Mouse (Mus musculus): ENCODE results near the gene Prm2.

Prm2 gene

GRCm38 (mm10) chr16:10796034-10796433, at the start of gene Prm2:
Gene Prm2 (minus strand): TSS chr16:10796134.
- no peak for DNase-seq (ENCODE audit: low read depth)

GRCm38 (mm10) chr16:10844319-10844670, 48.4 kb upstream of the Prm2 start:
- DNase-seq (ENCODE audit: low read depth), result no peak

DNA sequence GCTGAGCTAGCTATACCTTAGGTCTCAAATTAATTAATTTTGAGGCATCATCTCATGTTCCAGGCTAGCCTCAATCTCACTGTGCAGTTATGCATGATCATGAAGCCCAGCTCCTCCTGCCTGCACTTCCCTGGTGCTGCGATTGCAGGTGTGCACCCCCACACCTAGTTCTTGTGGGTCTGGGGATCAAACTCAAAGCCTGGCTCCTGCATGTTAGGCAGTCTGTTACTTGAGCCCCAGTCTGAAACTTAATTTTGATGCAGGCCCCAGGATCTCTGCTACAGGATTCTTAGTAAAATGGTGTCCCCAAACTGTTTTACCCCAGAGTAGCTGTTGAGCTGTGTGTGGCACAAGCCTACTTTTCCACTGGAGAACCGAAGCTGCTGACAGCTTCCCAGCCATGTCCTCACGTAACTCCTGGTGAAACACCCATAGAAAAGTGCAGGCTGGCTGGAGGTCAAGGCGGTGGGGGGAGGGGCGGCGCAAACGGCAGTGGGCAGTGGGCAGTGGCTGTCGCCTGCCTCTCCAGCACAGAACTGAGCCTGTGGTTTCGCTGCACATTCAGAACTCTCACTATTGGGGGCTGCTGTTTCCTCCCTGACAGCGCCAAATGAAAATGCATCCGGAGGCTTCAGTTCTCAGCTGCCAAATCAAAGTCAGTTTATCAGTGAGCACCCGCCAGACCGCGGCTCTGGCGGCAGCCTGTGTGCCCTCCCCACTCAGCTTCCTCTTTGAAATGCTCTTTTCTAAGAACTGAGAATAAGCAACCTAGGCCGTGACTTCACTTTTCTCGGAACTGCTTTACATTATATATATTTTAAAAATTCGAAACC, 47.8 kb upstream of the Prm2 start:
- DNase-seq (ENCODE audit: low read depth), result peak; percentile 88

DNA sequence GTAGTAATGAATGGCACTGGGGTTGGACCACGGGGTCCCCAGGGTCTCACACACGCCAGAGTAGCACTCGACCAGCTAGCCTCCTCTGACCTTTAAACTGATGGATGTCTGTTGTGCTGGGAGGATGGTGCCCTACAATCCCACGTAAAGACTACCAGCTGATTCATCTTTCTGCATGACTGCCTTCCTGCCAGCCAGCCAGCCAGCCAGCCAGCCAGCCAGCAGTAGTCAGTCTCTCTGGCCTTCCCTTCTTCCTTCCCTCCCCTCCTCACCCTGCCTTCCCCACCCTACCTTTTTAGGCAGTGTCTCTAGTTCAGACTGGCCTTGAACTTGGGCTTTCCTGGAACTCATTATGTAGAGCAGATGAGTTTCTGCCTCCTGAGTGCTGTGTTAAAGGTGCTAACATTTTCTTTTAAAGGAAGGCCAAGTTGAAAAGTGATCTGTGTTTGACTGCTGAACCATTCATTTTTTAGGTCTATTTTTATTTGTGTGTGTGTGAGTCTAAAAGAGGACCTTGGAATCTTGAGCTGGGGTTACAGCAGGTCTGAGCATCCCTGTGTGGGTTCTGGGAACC, 46.4 kb upstream of the Prm2 start:
- DNase-seq (ENCODE audit: low read depth), result peak; percentile 47

GRCm38 (mm10) chr16:10840018-10840417, 44.1 kb upstream of the Prm2 start:
- peak; percentile 32 for DNase-seq (ENCODE audit: low read depth)

DNA sequence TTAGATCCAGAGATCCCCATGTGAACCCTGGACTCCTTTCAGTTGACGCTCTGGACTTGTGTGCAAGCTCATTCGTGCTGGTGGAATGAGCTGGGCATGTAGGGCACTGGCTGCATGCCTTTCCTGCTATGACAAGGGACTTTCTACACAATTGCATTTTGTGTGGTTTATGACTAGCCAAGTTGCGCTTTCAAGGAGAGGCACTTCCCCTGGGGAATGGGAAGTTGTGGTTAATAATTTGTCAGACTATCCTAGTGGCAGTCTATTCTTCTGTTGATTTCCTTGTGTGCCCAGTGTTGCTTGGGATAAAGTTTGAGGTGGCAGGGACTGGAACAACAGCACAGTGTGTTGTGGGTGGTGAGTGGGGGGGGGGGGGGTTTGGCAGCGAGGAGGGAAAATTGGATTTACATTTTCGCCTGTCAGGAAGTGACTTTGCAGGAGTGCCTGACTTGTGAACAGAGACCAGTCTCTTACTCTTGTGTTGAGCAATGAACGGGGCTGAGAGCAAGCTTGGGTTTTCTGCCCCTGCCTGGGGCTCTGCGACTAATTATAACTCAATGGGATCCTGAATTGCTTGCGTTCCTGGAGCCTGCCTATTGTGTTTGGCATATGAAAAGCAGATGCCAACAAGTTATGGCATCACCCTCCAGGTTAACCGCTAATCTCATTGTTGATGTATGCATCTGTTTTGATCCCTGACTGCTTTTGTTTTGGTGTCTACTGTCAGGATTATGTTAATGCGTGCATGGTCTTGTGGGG, 42.7 kb upstream of the Prm2 start:
- no peak for DNase-seq (ENCODE audit: low read depth)

DNA sequence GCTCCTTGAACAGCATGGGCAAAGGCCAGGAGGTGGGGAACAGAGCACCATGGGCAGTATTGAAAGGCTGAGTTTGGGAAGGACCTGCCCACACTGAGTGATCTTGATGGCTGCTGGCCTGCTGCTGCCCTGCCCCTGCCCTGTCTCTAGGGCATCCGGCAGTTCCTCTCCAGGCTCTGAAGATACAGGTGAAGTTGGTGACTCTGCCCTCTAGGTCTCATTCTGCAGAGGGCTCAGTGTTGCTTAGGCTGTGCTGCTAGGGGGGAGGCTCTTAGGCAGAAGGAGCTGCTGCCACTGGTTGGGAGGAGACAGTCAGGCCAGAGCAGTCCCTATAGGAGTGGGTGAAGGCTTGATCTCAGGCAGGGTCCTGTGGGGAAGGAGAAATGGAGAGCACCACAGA, 42.0 kb upstream of the Prm2 start:
- DNase-seq (ENCODE audit: low read depth), result no peak

- no peak for DNase-seq (ENCODE audit: low read depth)
Measured at GRCm38 (mm10) chr16:10837250-10837649, 41.3 kb upstream of the Prm2 start.

DNA sequence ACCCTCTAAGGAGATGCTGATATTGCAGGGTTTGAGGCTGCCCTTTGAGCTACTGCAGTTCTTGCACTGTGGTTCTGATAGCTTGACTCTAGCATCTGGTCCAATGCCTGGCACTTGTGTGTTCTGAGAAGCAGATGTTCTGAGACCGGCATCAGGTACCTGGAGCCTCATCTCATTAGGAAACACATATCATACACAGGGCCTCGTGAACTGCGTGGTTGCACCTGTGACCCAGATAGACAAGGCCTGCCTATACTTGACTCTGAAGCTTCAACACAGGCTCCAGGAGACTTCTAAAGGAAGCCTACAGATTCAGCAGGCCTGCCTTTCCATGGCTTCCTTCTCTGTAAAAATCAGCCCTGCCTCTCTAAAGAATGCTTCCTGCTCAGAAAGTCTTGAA, 40.5 kb upstream of the Prm2 start:
- DNase-seq (ENCODE audit: low read depth), result peak; percentile 39

GRCm38 (mm10) chr16:10834911-10835587, 39.1 kb upstream of the Prm2 start, which contains the start of gene Rmi2:
Gene Rmi2 (plus strand): TSS chr16:10835059.
- DNase-seq (ENCODE audit: low read depth), result peak; percentile 94

GRCm38 (mm10) chr16:10834542-10834910, 38.6 kb upstream of the Prm2 start:
- no peak for DNase-seq (ENCODE audit: low read depth)

DNA sequence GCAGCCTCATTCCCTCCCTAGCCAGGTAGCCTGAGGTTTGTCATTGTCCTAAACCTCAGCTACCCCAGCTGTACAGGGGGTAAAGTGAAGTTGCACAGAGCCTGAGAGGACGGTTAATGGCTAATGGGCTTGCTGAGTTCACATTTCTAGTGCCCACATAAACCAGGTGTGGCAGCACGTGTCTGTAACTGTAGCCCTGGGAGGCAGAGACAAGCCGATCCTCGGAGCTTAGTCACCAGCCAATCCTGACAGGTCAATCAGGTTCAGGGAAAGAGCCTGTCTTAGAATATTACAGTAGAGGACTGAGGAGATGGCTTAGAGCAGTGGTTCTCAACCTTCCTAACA, 32.5 kb upstream of the Prm2 start:
- no peak for DNase-seq (ENCODE audit: low read depth)

DNA sequence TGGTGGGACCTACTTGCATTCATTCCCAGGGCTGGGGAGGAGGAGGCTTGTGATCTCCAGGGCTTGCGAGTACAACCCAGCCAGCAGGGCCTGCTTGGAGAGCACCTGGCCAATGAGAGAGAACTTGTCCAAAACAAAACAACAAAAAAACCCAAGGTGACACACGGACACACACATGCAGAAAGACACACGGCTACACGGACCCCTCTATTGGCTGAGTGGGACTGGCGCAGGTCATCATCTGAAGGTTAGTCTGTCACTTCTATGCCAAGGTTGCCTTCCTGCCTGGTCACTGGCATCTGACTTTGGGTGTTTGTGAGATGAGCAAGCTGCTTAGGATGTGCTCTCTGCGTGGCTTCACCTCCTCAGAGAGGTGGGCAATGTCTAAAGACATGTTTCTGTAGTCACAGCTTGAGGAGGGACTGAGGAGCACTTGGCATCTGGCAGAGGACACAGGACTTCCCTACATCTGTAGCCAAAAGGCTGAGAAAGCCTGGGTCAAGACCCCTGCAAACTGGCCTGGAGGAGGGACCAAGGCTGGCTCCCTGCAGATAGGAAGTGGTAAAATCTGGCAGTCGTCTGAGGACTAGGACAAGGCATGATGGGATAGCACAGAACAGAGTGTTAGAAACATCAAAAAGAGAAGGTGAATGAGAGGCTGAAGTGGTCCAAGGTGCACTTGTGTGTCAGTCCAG, 32.0 kb upstream of the Prm2 start:
- DNase-seq (ENCODE audit: low read depth), result no peak

- DNase-seq (ENCODE audit: low read depth), result no peak
Measured at GRCm38 (mm10) chr16:10827269-10827668, 31.3 kb upstream of the Prm2 start.

- no peak for DNase-seq (ENCODE audit: low read depth)
Measured at GRCm38 (mm10) chr16:10825840-10826239, 29.9 kb upstream of the Prm2 start.

- no peak for DNase-seq (ENCODE audit: low read depth)
Measured at GRCm38 (mm10) chr16:10824536-10824935, 28.6 kb upstream of the Prm2 start.

DNA sequence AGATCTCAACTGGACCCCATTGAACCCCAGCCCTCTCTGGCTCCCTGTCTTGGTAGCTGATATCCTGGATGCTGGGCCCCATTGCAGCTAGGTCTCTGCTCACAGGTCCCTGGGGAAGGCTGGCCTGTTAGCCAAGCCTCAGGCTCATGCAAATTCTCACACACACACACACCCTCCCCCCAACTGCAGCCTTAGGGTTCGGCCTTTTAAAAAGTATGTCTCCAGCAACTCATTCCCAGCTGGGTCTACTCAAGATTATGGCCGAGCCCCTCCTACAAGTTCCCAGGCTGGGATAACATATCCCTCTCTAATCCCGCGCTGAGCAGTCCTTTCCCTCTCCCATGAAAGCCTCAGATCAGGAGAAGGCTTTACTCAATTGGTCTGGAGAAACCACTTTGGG, 25.5 kb upstream of the Prm2 start:
- no peak for DNase-seq (ENCODE audit: low read depth)

- DNase-seq (ENCODE audit: low read depth), result no peak
Measured at GRCm38 (mm10) chr16:10819966-10820365, 24.0 kb upstream of the Prm2 start.

DNA sequence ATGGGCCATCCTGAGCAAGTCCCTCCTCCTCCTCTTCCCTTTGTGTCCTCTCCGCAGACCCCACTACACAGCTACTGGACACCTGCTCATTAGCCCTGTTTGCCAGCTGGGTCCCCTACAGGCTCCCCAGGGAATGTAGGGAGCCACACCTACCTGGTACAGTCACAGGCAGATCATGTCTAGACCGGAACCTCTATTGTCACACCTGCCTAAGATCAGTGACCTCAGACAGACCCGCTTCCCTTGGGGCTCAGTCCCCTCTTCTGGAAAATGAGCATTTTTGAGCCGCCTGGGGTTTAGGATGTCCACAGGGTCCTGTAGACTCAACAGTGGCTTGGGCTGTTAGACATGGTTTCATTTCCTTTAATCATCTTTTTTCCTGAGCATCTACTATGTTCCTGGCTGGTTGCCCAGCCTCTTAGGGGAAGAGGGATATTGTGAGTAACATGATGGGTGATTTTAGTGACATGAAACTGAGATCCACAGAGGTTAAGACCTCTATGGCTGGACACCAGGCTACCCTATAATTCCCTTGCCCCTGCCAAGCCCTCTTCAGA, 22.7 kb upstream of the Prm2 start:
- no peak for DNase-seq (ENCODE audit: low read depth)

DNA sequence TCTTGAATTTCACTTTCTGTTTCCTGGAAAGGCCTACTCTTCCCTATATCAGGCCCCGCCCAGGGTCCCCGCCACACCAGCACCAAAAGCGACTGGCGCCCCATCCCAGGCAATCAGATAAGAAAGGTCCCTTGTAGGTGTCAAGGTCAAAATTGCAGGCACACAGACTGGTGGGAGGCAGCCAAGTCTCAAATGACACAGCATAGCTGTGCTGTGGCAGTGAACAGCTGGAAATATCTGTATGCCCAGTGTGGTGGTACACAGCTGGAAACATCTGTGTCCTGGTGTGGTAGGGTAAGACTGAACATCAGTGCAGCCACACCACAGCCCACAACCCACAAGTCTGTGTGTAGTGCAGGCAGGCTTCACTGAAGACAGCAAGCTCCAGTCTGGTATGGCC, 18.9 kb upstream of the Prm2 start:
- DNase-seq (ENCODE audit: low read depth), result peak; percentile 67

DNA sequence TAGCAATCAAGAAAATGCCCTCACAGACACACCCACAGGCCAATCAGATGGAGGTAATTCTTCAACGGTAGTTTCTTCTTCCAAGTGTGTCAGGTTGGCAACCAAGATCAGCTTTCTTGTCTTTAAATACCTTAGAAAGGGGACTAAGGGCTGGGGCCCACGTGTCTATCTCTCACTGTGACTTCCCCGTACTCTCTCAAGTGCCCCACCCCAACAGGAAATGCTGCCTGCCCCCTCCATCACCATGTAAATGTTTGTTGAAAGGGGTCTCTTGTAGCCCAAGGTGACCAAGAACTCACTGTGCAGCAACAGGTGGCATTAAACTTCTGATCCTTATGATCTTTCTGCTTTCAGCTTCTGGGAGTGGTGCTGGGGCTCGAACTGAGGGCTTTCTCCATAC, 17.8 kb upstream of the Prm2 start:
- peak; percentile 32 for DNase-seq (ENCODE audit: low read depth)

Data from induced T-regulatory cell, adult 2 months (primary cell).